Mouse (Mus musculus): ENCODE measurements around the gene A1cf.

The A1cf gene

DNA sequence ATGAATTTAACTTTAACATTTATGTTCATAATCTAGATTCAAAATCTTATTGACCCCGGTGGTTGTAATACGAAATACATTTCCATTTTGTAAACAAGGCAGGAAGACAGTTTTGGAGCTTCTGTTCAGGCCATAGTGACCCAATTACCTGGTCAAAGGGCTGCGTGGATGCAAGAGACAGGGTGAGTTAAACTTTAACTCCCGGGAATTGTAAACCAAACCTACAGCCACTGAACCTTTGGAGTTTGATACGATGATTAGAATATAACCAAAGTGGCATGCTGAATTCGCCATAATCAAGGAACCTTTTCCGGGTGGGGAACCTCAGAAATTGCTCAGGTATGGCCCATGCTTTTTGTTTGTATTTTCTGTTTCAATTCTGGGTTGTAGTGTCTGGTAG is at the start of gene A1cf:
TSS of gene A1cf (plus strand) at position 244 of the 400 bp plus-strand sequence.
- DNase-seq (ENCODE audit: low spot score): no peak

DNA sequence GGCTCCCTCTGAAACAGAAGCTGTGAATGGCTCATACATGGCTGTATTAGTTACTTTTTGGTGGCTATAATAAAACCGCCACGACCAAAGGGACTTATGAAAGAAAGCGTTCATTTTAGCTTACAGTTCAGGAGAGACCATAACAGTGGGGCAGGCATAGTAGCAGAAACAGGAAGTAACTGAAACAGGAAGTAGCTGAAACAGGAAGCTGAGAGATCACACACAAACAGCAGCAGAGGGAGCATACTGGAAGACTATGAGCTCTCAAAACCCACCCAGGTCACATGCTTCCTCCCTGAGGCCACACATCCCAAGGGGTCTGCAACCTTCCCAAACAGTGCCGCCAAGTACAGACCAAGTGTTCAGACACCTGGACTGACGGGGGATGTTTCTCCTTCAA is 34.3 kb upstream of the A1cf start:
- DNase-seq (ENCODE audit: low spot score): no peak

DNA sequence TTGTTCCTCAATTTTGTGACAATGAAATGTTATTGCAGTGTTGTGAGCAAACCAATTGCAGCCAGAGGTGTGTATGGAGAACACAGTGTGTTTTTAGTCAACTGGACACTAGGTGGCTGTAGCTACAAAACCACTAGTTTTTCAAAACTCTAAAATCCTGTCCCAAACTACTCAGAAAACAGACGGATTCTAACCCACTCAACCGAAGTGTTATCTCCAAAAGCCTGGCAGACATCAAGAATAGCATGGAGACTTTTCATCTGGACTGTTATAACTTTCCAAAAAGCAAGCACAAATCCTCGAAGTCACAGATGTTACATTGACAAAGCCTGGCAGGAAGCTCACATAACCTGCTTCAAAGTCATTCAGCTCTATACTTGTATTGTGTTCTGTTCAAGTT is 6.7 kb upstream of the A1cf start:
- DNase-seq (ENCODE audit: low spot score): no peak

DNA sequence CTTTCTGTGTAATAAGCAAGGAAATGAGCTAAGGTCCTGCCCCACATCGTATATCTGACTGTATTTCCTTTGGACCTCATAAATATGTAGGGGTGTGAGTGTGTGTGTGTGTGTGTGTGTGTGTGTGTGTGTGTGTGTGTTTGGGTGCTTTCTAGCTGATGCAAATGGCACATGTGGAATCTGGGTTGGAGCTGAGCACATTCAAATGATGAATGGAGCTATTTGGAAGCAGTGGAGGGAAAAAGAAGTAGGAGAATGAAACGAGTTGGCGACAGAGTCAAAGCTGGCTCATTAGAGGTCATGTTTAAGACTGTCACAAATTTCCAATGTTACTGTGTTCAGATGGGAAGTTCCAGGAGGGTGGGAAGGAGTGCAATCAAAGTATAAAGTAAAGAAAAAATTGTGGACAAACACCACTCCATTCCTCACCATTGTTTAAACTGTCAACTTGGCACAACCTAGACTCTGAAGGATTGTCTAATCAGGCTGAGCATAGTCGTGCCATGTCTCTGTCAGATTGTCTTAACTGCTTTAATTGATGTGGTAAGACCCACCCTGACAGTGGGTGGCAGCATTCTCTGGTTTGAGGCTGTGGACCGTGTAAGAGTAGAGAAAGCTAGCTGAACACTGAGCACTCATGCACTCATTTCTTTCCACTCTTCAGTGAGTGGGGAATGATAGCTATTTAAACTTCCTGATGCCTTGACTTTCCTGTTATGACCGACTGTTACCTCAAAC is 5.9 kb upstream of the A1cf start:
- DNase-seq (ENCODE audit: low spot score): no peak

DNA sequence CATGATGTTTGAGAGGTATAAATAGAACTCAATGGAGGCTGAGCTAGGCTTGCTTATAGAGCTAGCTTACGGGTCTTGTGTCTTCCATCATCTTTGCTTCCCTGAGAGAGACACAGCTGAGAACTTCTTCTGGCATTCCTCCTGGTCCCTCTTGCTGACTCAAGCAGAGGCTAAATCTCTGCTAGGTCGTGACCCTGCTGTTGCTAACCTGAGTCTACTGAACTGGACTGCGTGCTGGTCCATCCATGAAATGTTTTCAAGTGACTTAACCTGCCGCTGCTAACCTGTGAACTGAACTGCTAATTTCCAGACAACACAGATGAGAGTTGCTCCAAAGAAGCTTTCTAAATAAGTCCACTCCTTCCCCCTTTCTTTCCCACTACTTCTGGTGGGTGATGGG is 3.1 kb upstream of the A1cf start:
- DNase-seq (ENCODE audit: low spot score): no peak

DNA sequence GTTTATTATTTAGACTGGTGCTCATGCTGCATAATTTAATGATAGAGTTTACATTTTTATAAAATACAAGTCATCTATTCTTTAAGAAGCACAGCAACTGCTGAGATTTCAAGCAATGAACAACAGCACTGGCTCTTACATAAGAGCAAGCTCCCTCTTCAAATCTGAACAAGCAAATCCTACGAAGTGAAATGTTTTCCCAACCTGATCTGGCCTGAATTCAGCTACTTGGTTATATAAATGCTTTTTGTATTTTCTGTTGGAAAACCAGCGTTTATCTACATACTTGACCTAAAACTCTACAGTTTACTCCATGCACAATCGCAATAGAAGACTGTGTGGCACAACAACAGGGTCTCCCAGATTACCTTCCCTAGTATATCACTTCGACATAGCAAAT is 488 bp upstream of the A1cf start:
- DNase-seq (ENCODE audit: low spot score): peak; percentile 34

DNA sequence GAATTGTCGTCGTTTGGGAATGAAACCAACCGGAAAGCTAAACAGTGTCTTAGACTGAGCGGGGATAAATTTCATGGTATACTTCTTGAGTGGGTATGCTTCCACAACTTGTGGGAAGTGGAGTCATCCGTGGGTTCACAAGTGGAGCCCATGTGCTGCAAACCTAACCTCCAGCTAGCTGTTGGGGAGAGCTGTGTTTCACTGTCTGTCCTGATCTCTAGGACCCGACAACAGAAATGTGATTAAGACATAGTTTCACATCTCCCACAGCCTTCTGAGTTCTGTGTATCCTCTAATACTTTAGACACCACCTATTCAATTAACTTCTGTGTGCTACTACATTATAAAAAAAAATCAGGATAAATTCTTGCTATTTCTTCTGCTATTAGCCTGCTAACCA is 407 bp downstream of the A1cf start:
- DNase-seq (ENCODE audit: low spot score): no peak

DNA sequence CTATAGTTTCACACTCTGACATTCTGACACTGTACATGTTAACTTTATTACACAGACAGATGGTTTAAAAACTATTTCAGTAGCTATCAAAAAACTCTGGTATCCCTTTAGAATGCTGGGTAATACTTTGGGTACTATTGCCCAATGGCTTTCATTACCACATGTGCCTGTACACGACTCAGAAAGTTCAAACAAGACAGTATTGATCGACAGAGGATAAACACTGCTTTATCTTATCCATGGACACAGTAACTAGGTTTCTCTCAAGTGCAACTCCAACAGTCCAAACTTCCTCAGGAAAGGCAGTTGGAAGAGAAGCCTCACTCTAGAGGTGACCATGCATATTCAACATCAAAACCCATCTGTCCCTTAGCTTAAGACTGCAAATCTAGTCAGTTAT is 2.8 kb downstream of the A1cf start:
- no peak for DNase-seq (ENCODE audit: low spot score)

DNA sequence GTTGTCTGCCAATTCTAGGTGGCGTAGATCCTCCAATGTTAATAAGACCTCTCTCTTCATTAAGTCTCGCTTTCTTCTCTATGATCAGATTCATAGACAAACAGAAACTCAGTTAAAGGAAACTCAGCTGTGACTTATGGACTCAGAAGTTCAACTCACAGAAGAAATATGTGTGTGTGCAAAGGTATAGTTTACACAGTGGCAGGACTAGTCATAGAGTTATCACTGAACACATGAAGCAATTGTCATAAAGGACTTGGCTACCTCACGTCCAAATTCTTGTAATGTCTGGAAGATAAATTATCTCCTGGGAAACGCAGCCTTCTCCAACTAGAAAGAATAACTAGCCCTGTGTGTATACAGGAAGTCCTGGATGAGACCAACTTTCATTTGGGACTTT is 9.4 kb downstream of the A1cf start:
- DNase-seq (ENCODE audit: low spot score): no peak

DNA sequence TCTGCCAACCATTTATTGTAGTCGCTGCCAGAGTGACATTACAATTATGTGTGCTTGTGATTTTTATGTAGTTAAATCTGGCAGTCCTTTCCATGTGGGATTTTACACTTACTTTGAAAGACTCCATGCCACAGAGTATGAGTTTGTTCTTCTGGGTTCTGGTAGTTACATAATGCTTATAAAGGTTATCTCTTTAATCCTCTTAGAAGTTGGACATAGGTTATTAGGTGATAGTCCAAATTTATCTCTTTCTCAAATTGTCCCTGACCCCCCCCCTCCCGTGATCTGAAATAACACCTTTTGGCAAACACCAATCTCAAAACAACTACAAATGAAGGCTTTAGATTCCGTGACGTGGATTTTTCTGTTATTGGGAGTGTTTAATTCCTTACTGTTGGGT is 16.0 kb downstream of the A1cf start:
- DNase-seq (ENCODE audit: low spot score): no peak

DNA sequence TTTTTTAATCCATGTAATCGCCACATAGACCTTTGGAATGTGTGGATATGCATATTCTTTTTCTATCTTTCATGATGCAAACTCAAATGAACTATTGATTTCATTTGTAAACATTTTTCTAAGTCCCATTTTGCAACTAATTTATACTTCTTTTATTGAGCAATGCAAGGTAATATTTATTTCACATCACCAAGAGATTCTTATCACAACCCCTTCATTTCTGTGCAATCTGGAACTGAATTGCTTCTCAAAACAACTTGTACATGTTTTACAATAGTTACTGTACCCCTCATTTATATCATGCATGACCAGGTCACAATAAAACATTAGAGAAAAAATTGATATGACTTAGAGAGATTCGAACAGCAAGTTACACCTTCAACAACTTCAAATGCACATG is 18.7 kb downstream of the A1cf start:
- no peak for DNase-seq (ENCODE audit: low spot score)

DNA sequence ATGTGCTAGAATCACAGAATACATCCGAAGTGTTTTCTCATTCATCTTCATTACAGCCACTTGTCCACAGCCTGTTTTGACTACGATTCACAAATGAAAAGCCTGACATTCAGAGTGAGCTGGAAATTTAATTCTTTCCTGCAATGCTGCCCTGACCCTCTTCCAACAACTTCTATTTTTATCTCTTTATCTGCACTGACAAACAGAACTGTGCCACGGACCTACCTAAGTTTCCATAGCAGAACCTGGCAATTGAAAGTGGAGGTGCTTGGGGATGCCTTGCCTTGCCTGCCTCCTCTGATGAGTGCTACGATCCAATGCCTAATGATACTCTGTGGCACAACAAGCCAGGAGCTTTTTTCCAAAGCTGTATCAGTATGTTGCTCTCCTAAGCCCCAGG is 21.4 kb downstream of the A1cf start:
- DNase-seq (ENCODE audit: low spot score): no peak

DNA sequence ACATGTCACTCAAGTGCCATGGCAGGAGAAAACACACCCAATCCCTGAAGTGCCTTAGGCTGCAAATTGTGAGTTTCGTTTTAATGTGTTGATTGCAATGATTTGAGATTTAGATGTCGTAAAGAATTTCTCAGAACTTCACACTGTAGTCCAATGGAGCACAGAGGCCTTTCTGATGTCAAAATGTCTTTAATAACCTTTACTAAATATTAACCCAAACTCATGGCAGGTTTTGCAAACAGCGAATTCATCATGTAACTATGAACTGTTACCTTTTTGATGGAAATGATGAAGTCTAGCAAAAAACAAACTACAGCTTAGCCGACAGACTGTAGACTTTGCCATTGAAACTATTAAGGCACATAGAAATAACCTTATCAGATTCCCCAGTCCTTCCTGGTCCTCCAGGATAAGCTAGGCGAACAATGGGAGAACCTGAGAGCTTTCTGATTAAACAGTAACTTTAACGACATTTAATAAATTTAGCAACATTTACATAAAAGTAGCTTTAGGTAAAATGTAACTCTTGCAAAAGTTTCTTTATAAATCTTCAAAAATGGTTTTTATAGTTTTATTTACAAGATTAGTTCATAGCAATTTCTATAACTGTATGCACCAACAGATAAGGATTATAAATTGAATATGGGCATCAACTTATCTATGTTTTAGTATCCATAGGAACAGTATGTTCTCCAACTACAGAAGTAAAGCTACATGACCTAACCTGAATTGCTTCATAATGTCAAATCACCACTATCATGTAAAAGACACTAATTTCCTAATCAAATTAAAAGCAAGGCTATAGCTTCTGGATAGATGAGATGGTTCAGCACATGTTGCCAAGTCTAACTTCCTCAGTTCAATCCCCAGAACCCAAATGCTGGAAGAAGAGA is 22.7 kb downstream of the A1cf start:
- DNase-seq (ENCODE audit: low spot score): no peak

DNA sequence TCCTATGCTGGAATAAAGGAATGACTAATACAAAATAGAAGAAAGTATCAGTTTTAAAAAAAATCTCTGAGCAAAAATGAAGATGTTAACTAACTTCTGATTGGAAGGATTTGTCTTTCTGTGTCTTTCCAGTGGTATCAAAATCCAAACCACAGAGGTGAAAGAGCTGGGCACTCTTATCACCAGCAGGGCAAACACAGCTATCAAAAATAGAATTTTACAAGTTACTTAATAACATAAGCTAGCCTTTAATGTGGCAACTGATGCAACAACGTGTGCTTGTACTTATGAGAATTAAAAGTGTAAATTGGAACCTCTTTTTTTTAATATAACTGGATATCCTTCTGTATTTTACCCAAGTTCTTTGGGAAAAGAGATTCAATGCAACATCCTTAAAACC is 27.4 kb downstream of the A1cf start:
- DNase-seq (ENCODE audit: low spot score): no peak

DNA sequence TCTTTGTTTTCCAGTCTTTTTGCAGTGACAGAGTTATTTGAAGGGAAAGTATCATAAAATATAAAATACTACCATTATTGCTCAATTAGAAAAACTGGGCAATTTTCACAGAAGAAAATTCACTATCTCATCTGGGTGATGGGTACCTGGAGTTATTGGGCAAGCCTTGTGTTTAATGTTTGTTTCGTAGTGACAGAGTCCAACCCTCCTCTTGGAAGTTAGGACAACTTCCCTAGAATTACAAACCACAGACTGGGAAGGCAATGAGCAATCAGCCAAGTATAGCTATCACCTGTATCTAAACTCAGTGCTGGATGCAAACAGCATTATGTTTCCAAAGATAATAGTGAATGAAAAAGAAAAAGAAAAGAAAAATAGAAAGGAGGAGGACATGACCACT is 28.1 kb downstream of the A1cf start:
- DNase-seq (ENCODE audit: low spot score): no peak

DNA sequence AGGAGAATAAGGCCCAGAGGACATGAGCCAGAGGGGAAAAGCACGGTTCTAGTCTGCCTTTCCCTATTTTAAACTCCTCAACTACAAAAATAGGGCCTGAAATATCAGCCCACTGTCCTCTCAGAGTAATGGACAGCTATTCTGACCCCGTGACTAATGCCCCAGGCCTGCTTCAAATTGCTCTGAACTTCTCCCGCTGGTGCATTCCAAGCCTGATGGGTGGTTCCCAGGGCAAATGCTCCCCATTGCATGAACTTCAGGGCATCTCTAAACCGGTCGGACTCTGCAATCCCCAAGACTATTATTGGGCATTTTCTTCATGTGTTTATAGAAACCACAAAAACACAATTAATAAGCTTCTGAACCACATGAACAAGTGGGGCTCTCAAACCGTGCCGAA is 37.1 kb downstream of the A1cf start:
- DNase-seq (ENCODE audit: low spot score): no peak

DNA sequence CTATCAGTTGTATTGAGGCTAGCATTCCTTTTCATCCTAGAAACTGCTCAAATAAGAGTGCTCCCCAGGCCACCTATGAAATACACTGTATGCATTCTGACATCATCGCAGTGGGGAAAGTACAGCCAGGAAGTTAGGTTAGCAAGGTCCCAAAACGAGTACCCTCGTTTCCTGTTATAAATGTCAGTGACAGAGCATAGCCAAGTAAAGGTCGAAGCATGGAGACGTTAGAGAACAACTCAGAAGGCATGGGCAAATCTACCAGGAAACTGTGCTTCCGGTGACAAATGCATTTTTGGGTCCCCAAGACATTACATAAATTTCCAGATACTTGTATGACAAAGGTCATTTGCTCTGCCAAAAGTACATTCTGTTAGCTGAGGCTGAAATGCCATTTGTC is 41.9 kb downstream of the A1cf start:
- DNase-seq (ENCODE audit: low spot score): no peak

DNA sequence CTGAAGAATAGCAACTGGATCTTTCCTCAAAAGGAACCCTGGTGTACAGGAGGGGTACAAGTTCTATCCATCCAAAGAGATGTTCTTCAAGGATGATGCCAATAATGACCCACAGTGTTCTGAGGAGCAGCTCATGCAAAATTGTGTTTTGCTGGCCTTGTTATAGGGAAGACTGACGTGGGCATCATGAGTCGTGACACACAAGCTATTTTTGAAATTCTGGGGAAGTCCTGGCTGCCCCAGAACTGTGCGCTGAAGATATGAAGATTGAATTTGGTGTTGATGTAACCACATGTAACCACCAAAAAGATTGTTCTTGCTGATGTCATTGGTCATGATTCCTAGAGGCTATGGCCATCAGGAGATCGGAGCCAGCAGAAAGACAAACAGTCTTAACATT is 45.4 kb downstream of the A1cf start:
- no peak for DNase-seq (ENCODE audit: low spot score)

DNA sequence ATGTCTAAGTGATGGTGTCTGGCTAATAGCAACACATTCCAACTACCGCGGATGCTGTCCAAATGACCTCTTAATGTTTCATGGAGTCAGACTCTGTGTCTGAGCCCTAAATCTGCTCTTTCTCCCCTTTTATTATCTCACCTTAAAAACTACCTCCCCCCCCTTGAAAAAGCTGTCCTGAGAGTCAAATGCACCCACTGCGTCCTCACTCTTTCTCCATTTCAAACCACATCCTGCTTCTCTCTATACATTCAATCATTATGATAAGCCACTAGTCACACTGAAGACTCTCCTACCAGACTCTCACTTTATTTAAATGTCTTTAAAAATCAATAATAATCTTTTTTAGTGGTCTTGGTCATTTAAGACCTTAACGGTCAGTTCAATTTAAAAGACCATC is 51.8 kb downstream of the A1cf start:
- DNase-seq (ENCODE audit: low spot score): no peak

DNA sequence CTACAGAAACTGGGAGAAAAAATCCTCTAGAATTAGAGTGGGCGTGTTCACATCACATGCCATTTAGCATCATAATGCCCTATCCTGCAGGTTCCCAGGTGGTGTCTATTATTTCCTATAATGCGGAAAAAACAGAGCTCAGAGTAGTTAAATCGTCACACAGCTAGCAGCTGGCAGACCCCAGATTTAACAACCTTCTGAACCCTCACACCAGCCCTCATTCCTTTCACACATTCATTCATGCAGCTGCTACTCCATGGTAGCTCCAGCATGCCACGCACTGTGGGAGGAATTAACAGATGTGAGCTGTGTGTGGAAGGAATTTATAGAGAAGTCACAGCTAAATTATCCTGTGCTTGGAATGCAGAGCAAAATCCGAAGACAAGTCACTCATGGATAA is 53.3 kb downstream of the A1cf start:
- DNase-seq (ENCODE audit: low spot score): no peak

DNA sequence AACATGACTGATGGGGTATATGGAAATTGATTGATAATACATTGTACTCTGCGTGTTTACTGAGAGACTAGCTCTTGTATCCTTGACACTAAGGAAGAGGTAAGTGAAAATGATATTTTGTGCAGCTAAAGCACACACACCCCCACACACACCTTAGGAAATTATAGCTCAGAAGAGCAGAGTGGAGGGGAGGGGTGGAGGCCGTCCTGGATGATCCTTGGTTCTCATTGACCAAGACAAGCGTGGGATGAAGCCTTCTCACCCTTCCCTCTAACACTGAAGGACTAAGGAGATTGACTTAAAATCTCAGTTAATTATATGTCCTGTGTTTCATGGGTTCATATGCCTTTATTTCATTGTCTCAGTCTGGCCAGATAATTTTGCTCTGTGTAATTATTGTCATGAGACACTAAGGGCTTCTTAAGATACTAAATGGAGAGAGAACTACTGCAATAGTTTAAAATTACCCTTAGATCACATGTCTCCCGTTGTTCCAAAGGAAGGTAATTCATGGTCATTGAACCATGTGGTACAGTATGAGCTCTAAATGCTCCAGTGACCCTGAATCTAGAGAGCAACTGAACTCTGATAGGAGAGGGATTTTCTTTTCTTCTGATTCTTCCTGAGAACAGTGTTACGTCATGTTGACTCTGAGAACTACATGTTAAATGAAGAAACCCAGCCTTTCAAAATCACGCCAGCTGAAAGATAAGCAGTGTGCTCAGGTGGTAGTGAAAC is 55.2 kb downstream of the A1cf start:
- no peak for DNase-seq (ENCODE audit: low spot score)

DNA sequence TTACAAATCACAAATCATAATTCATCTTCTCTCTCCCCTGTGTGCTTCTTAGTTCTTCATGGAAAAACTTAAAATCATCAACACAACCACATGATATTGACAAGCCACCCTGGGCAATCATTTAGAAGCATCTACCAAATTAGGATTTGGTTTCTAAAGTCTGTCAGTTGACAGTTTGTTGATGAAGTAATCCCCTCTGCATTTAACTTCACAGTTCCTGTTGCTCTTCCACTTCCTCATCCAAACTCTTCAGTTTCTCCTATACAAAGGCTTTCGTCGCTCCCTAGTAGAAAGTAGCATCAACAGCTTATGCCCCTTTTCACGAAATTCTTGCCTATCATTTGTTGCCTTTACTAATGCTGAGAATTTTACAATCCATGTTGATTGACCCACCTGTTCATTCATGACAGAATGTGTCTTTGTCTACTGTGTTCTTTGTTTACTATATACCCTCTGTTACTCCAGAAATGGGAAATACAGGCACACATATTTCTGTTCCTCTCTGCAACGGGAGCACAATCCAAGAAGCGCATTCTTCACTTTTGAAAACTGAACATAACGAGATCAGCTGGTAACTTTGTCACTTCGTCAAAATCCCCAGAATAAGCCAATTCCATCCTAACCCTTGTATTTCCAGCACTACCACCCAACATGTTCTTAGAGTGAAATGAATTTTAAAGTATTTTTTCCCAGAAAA is 82.4 kb downstream of the A1cf start:
- DNase-seq (ENCODE audit: low spot score): no peak
